15 mouse cellular contexts compared by ENCODE assay signal in the genomic region with DNA sequence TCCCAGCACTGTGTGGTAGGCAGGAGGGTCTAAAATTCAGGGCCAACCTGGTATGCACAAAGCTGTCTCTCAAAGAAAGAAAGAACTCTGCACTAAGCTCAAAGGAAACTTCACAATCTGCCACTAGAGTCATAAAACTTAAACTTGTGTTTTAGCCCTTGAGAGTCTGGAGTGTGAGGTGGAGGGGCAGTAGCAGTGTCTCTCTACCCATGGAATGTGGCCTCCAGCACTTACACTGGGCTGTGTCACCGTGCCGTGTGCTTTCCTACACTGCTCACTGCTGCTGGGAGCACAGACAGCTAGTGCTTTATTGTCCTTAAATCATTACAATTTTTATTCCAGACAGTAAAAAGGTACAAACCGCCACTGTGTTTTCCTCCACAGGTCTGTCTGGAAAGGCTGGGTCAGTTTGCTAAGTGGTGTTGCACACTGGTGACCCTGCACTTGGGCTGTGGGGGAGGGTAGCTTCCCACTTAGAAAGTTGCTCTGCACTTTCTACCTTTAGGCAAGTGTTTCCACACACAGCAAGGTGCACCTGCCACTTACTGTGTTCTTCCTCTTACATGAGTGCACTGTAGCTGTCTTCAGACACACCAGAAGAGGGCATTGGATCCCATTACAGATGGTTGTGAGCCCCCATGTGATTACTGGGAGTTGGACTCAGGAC.
"Had no signal": no experiment of that assay in that cellular context is flagged by ENCODE, and none has a peak within 500 bp of the region (broad histone marks: within the 10 kb centered on the region; RNA-seq: fewer than 3 reads in every experiment).

No protein-coding gene starts in this region.

- H3K4me3 ChIP-seq: layer of hippocampus, adult 2 months; limb, embryonic 13.5 days; midbrain, embryonic 10.5 days; myocyte; neural tube, embryonic 15.5 days had no signal

- H3K4me2 ChIP-seq: limb, embryonic 13.5 days; neural tube, embryonic 15.5 days had no signal

- H3K9me3 ChIP-seq: limb, embryonic 13.5 days; midbrain, embryonic 10.5 days; neural tube, embryonic 15.5 days had no signal

- H3K27ac ChIP-seq: kidney, postnatal 0 days; layer of hippocampus, adult 2 months; limb, embryonic 13.5 days; liver, embryonic 14.5 days; midbrain, embryonic 10.5 days; neural tube, embryonic 15.5 days; stomach, postnatal 0 days had no signal

- H3K9ac ChIP-seq: limb, embryonic 13.5 days; liver, embryonic 14.5 days; neural tube, embryonic 15.5 days had no signal

- DNase-seq: kidney, adult 9 months; kidney, postnatal 36 days; left cerebral cortex, postnatal 4 days; midbrain, embryonic 14.5 days; right cerebral cortex, adult 18-20 months; right cerebral cortex, postnatal 25 days; thymus, postnatal 4 days had no signal

- H3K27me3 ChIP-seq: limb, embryonic 13.5 days; neural tube, embryonic 15.5 days had no signal
